Mouse (Mus musculus): ENCODE results near the gene Lamb3. TPM values are rescaled to one million over a fixed set of nuclear protein-coding genes. Genes with fewer than 3 reads are reported as not detected.
"Not testable (repeated sequence)": the region's sequence is repeated elsewhere in the genome, so short reads cannot be mapped to it uniquely, and the experiment has no call there.

Gene Lamb3
- polyA plus RNA-seq, 1 experiment from 2014 or later = 2.5 TPM

DNA sequence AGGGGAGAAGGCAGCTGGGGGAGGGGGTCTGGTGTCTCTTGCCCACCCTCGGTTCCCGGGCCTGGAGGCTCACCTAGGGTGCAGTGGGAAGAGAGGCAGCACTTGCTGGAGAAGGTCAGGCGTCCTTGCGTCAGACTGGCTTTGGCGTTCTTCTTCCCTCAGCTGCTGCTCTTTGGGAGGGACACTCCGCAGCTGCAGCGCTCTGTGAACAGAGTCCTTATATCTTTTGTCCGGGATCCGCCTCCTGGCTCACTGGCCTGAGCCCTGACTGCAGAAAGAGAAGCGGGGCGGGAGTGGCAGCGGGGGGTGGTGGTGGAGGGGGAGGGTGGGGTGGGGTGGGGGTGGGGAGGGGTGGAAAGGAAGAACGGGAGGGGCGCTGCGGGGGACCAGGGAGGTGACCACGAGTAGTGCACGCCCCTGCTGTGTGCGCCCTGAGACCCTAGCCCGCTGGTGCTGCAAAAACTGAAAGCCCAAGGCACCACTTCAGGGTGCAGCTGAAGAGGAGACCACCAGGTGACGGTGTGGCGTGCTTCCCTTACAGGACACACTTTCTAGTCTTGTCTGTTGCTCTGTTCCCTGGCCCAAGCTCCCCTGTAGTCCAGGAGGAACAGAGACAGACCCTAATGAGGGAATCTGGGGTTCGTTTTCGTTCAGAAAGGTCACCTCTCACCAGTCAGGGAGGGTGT is 65.6 kb downstream of the Lamb3 start, which contains the start of gene G0s2:
G0s2 (minus strand) TSS at position 302 of the 686 bp plus-strand sequence.
- H3K4me1 ChIP-seq (replicated peaks; ENCODE audit: control insufficient read depth, insufficient read depth, low read length) = 0 out of 2 replicates have a peak, but pooled peaks cover 3% of the 10 kb centered on the region
- WGBS = 1% methylated on average over 23 of the region's 23 CpGs
- peak; percentile 76 for TF ChIP-seq CTCF (IDR thresholded peaks at IDR 0.05; ENCODE audit: low read depth)
- no peaks in the 10 kb centered on the region for H3K27me3 ChIP-seq (replicated peaks; ENCODE audit: control insufficient read depth, insufficient read depth, low read length)
- peak within 1 kb of the TSS; percentile 48; the same call in 1 of the 2 replicates for H3K9ac ChIP-seq (ENCODE audit: low read depth, low read length)
- H3K4me2 ChIP-seq (replicated peaks; ENCODE audit: low read depth) = peak within 1 kb of the TSS; percentile 63
- ATAC-seq = peak; percentile 65
- H3K36me3 ChIP-seq (ENCODE audit: control insufficient read depth, insufficient read depth) = no peaks in the 10 kb centered on the region
- peak within 1 kb of the TSS; percentile 28 for H3K27ac ChIP-seq (ENCODE audit: low read depth, low read length)
- peak within 1 kb of the TSS; percentile 30 for H3K4me3 ChIP-seq (ENCODE audit: low read depth, low read length)
- no peaks in the 10 kb centered on the region for H3K9me3 ChIP-seq (ENCODE audit: control insufficient read depth)

DNA sequence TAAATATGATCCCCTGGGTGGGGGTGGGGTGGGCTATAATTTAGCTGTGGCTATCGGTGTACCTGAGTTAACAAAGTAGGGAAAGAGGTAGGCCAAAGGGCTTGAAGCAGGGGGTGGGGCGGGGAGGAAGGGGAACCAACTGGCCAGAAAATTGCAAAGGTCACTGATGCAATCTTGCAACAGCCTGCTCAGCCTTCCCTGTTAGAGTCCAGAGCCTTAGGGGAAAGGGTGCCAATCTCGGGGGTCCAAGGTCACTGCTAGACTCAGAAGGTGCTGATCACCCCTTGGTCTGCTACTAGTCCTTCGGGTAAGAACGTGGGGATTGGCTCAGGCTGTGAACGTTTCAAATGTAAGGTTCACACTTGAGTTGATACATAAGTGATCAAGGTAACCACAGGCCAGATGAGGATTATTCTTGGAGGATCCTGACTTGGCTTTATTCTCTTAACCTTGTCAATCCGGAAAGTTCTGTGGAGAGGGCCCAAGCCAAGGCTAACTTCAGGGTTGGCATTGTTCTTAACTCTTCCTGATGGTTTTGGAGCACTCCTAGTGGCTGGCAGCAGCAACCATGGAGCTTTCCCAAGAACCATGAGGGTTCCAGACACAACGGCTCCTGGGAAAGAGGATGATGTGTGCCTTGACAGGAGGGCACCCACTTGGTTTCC is 67.0 kb downstream of the Lamb3 start:
- H3K36me3 ChIP-seq (ENCODE audit: control insufficient read depth, insufficient read depth) = no peaks in the 10 kb centered on the region
- no peaks in the 10 kb centered on the region for H3K9me3 ChIP-seq (ENCODE audit: control insufficient read depth)
- H3K4me3 ChIP-seq (ENCODE audit: low read depth, low read length) = no peak overlapping the region
- H3K9ac ChIP-seq (ENCODE audit: low read depth, low read length) = no peak overlapping the region
- 71% methylated on average over 8 of the region's 8 CpGs for WGBS
- no peak overlapping the region for H3K27ac ChIP-seq (ENCODE audit: low read depth, low read length)
- TF ChIP-seq CTCF (IDR thresholded peaks at IDR 0.05; ENCODE audit: low read depth) = no peak
- H3K4me1 ChIP-seq (replicated peaks; ENCODE audit: control insufficient read depth, insufficient read depth, low read length) = 0 out of 2 replicates have a peak, but pooled peaks cover 3% of the 10 kb centered on the region
- no peak overlapping the region for H3K4me2 ChIP-seq (replicated peaks; ENCODE audit: low read depth)
- H3K27me3 ChIP-seq (replicated peaks; ENCODE audit: control insufficient read depth, insufficient read depth, low read length) = no peaks in the 10 kb centered on the region
- ATAC-seq = no peak

DNA sequence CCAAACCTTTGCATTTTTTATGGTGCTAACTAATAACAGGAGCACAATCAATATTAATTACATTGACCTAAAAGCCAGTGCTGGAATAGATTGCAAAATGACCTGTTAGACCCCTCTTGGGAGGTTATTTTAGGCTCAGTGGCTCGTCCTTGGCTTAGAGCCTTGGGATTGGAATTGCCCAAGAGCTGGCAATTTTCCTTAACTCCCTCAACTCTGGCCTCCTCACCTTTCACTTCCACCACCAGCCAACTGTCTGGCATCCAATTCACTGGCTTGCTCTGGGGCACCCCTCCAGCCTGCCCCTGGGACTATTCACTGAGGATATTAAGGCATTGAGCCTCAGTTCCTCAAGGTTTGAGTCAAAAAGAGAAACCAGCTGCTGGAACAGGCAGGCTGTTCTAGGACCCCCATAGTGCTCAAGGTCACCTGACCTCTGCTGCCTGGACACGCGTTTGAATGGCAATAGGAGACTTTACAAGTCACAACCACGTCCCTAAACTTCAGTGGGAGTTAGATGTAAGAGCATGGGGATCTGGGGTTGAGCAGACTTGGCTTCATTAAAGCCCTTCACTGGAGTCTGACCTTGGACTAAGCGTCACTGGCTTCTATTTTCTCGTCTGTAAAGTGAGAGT is 71.0 kb downstream of the Lamb3 start:
- Histone ChIP-seq H3K4me1 (replicated peaks; ENCODE audit: control insufficient read depth, insufficient read depth, low read length) (no peaks in the 10 kb centered on the region), H3K27me3 (replicated peaks; ENCODE audit: control insufficient read depth, insufficient read depth, low read length) (no peaks in the 10 kb centered on the region), H3K9ac (ENCODE audit: low read depth, low read length) (no peak overlapping the region), H3K9me3 (ENCODE audit: control insufficient read depth) (no peaks in the 10 kb centered on the region), H3K27ac (ENCODE audit: low read depth, low read length) (no peak overlapping the region), H3K4me3 (ENCODE audit: low read depth, low read length) (no peak overlapping the region), H3K4me2 (replicated peaks; ENCODE audit: low read depth) (no peak overlapping the region), H3K36me3 (ENCODE audit: control insufficient read depth, insufficient read depth) (no peaks in the 10 kb centered on the region)
- no peak for TF ChIP-seq CTCF (IDR thresholded peaks at IDR 0.05; ENCODE audit: low read depth)
- WGBS = 67% methylated on average over 6 of the region's 6 CpGs
- no peak for ATAC-seq

DNA sequence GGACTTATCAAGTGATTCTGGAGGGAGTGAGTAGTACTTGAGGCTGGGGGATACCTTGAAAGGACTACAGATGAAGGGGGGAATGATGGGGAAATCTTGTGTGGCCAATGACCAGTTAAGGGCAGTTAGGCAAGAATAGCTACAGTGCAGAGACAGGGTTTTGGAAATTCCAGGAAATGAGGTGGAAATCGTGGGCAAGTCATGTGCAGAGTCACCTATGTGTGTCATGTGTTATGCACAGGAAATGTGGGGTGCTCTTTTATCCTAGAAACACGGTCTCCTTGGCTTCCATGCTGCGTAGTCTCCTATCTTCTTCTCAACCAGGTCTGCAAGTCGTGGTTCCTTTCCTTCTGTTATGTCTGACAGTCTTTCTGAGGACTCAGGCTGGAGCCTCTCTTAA is 72.0 kb downstream of the Lamb3 start:
- ATAC-seq = no peak
- 78% methylated on average over 4 of the region's 4 CpGs for WGBS

DNA sequence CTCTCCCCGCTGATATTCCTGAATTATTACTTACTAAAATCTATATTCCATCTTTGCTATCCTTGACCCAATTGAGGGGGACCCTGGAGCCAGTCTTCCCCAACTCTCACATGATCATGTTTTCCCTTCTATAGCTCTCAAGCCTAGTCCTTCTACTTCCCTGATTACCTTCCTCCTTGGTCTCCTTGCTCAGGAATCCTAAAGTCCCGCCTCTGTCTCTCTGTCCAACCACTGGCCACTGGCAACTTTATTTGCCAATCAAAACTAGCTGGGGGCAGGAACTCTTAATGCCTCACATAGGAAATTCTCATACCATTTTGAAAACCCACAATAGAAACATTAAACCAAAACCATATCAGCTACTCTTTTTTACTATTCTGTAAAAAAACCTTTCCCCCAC is 73.8 kb downstream of the Lamb3 start:
- no peaks in the 10 kb centered on the region for H3K36me3 ChIP-seq (ENCODE audit: control insufficient read depth, insufficient read depth)
- H3K4me2 ChIP-seq (replicated peaks; ENCODE audit: low read depth) = no peak overlapping the region
- TF ChIP-seq CTCF (IDR thresholded peaks at IDR 0.05; ENCODE audit: low read depth) = no peak
- ATAC-seq = no peak
- H3K9ac ChIP-seq (ENCODE audit: low read depth, low read length) = no peak overlapping the region
- H3K27ac ChIP-seq (ENCODE audit: low read depth, low read length) = no peak overlapping the region
- no peak overlapping the region for H3K4me3 ChIP-seq (ENCODE audit: low read depth, low read length)
- H3K4me1 ChIP-seq (replicated peaks; ENCODE audit: control insufficient read depth, insufficient read depth, low read length) = no peaks in the 10 kb centered on the region
- H3K27me3 ChIP-seq (replicated peaks; ENCODE audit: control insufficient read depth, insufficient read depth, low read length) = no peaks in the 10 kb centered on the region
- WGBS = 90% methylated on average over 2 of the region's 2 CpGs
- H3K9me3 ChIP-seq (ENCODE audit: control insufficient read depth) = no peaks in the 10 kb centered on the region

More for the DNA sequence above, 72.0 kb downstream of the Lamb3 start:
- Histone ChIP-seq H3K4me3 (ENCODE audit: low read depth, low read length) (no peak overlapping the region), H3K4me2 (replicated peaks; ENCODE audit: low read depth) (no peak overlapping the region), H3K9ac (ENCODE audit: low read depth, low read length) (no peak overlapping the region), H3K27me3 (replicated peaks; ENCODE audit: control insufficient read depth, insufficient read depth, low read length) (no peaks in the 10 kb centered on the region), H3K27ac (ENCODE audit: low read depth, low read length) (no peak overlapping the region), H3K4me1 (replicated peaks; ENCODE audit: control insufficient read depth, insufficient read depth, low read length) (no peaks in the 10 kb centered on the region), H3K36me3 (ENCODE audit: control insufficient read depth, insufficient read depth) (no peaks in the 10 kb centered on the region), H3K9me3 (ENCODE audit: control insufficient read depth) (no peaks in the 10 kb centered on the region)
- no peak for TF ChIP-seq CTCF (IDR thresholded peaks at IDR 0.05; ENCODE audit: low read depth)

DNA sequence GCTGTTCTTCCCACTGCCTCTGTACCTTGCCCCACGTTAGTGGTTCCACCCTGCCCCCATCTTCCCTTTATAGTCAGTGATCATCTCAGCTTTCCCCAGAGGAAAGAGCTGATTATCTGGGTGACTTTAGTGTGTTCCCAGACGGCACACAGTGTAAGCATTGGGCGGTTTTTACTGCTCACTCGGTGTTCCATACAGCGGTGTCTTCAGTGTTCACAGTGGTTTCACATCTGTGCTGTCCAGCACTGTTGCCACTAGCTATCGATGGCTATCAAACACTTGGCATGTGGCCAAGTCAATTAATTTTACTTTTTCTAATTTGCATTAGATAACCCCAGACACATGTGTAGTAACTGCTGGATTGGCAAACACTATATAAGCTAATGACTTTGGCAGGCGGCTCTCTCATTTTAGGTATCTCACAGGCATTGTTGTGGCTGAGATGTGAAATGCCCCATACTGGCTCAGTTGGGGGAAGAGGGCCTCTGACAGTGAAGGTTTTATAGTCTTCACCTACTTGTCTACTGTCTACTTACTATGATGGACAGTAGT is 76.8 kb downstream of the Lamb3 start:
- 47% methylated on average over 7 of the region's 7 CpGs for WGBS
- TF ChIP-seq CTCF (IDR thresholded peaks at IDR 0.05; ENCODE audit: low read depth) = no peak
- H3K36me3 ChIP-seq (ENCODE audit: control insufficient read depth, insufficient read depth) = no peaks in the 10 kb centered on the region
- H3K4me1 ChIP-seq (replicated peaks; ENCODE audit: control insufficient read depth, insufficient read depth, low read length) = no peaks in the 10 kb centered on the region
- no peak overlapping the region for H3K27ac ChIP-seq (ENCODE audit: low read depth, low read length)
- H3K9me3 ChIP-seq (ENCODE audit: control insufficient read depth) = no peaks in the 10 kb centered on the region
- H3K27me3 ChIP-seq (replicated peaks; ENCODE audit: control insufficient read depth, insufficient read depth, low read length) = no peaks in the 10 kb centered on the region
- no peak overlapping the region for H3K9ac ChIP-seq (ENCODE audit: low read depth, low read length)
- ATAC-seq = peak; percentile 26; the same call in 1 of the 2 replicates
- no peak overlapping the region for H3K4me2 ChIP-seq (replicated peaks; ENCODE audit: low read depth)
- H3K4me3 ChIP-seq (ENCODE audit: low read depth, low read length) = no peak overlapping the region

DNA sequence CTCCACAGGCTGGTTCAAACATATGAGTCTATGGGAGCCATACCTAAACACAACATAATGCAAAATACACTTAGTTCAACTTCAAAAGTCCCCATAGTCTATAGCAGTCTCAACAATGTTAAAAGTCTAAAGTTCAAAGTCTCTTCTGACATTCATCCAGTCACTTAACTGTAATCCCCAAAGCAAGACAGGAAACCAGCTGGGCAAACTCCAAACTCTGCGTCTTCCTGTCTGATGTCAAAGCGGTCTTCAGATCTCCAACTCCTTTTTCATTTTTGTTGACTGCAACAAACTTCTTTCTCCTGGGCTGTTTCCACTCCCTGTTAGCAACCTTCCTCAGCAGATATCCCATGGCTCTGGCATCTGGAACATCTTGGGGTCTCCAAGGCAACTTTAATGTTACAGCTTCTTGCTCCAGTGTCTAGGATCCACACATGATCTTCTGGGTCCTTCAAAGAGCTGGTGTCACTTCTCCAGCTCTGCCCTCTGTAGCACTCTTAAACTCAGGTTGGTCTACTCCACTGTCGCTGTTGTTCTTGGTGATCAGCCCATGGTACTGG is 78.3 kb downstream of the Lamb3 start:
- not testable (repeated sequence) for H3K27ac ChIP-seq (ENCODE audit: low read depth, low read length); H3K27me3 ChIP-seq (replicated peaks; ENCODE audit: control insufficient read depth, insufficient read depth, low read length); H3K36me3 ChIP-seq (ENCODE audit: control insufficient read depth, insufficient read depth); H3K9ac ChIP-seq (ENCODE audit: low read depth, low read length); H3K4me2 ChIP-seq (replicated peaks; ENCODE audit: low read depth); H3K4me3 ChIP-seq (ENCODE audit: low read depth, low read length); H3K9me3 ChIP-seq (ENCODE audit: control insufficient read depth); H3K4me1 ChIP-seq (replicated peaks; ENCODE audit: control insufficient read depth, insufficient read depth, low read length)
- ATAC-seq = peak; percentile 58
- 64% methylated on average over 3 of the region's 3 CpGs for WGBS

Data from intestine, postnatal 0 days (tissue).